Mouse (Mus musculus): Measurements from ENCODE around the gene Hbb-bh2.
"Not testable (repeated sequence)": the region's sequence is repeated elsewhere in the genome, so short reads cannot be mapped to it uniquely, and the experiment has no call there.

DNA sequence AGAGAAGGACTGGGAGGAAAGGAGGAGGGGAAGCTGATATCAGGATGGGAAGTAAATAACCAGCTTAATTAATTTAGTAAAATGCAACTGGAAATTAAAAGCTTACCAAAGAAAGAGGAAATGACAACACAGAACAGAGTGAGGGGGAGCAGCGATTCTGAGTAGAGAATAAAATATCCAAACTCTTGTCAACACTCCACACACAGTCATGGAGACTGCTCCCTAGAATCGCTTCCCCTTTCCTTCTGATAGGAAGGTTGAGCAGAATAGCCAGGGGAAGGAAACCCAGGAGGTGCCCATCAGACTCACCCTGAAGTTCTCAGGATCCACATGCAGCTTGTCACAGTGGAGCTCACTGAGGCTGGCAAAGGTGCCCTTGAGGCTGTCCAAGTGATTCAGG, 13.2 kb downstream of the Hbb-bh2 start:
- TF ChIP-seq MEF2A (IDR thresholded peaks at IDR 0.05; ENCODE audit: extremely low read depth, insufficient replicate concordance, low read depth, low read length, poor library complexity, severe bottlenecking); USF2 (IDR thresholded peaks at IDR 0.05; ENCODE audit: borderline replicate concordance in 1 of 2, insufficient read depth in 1 of 2, low read depth in 1 of 2, low read length in 2 of 2); ZNF384 (IDR thresholded peaks at IDR 0.05; ENCODE audit: low read depth, low read length); CTCF (IDR thresholded peaks at IDR 0.05 in 2 of 3, conservative IDR thresholded peaks at IDR 0.05 in 1 of 3; ENCODE audit: control insufficient read depth in 1 of 3, insufficient read depth in 1 of 3, low read depth in 2 of 3, low read length in 3 of 3, poor library complexity in 1 of 3, severe bottlenecking in 1 of 3); GABPA (IDR thresholded peaks at IDR 0.05; ENCODE audit: low read depth, low read length); MAX (IDR thresholded peaks at IDR 0.05; ENCODE audit: low read length); BHLHE40 (IDR thresholded peaks at IDR 0.05; ENCODE audit: borderline replicate concordance, low read depth, low read length); POLR2A (IDR thresholded peaks at IDR 0.05; ENCODE audit: control insufficient read depth in 1 of 2, insufficient read depth in 1 of 2, low read depth in 1 of 2, low read length in 2 of 2, poor library complexity in 1 of 2); E2F4 (IDR thresholded peaks at IDR 0.05; ENCODE audit: borderline replicate concordance, low read depth, low read length); EP300 (IDR thresholded peaks at IDR 0.05; ENCODE audit: low read depth in 1 of 2, low read length in 2 of 2); MAFK (IDR thresholded peaks at IDR 0.05; ENCODE audit: borderline replicate concordance, low read depth, low read length); RCOR1 (IDR thresholded peaks at IDR 0.05; ENCODE audit: low read depth, low read length); NELFE (IDR thresholded peaks at IDR 0.05; ENCODE audit: low read depth, low read length): not testable (repeated sequence)

All from MEL (cell line).